Mouse (Mus musculus): ENCODE results near the gene Lef1.

- no peak for TF ChIP-seq CTCF (IDR thresholded peaks at IDR 0.05; ENCODE audit: low read depth)
- no peak for TF ChIP-seq EP300 (IDR thresholded peaks at IDR 0.05; ENCODE audit: low read depth)
These were observed 16.2 kb downstream of the Lef1 start for GRCm38 (mm10) chr3:131126438-131126837.

Data from liver, embryonic 14.5 days (tissue).